Mouse (Mus musculus): ENCODE data around the gene Tpcn2. TPM values are rescaled to one million over a fixed set of nuclear protein-coding genes. Genes with fewer than 3 reads are reported as not detected.

Gene Tpcn2
- total RNA-seq, 2 experiments from 2014 or later = 2.1 to 2.4 TPM

- DNase-seq = no peak
Observed at GRCm38 (mm10) chr7:145154066-145154465, 129.7 kb downstream of the Tpcn2 start.

- no peak for DNase-seq
Observed at GRCm38 (mm10) chr7:145151845-145152244, 132.0 kb downstream of the Tpcn2 start.

- DNase-seq = no peak
Observed at GRCm38 (mm10) chr7:145148902-145149301, 134.9 kb downstream of the Tpcn2 start.

- no peak for DNase-seq
Observed at GRCm38 (mm10) chr7:145147973-145148698, 135.7 kb downstream of the Tpcn2 start.

- DNase-seq = no peak
Observed at GRCm38 (mm10) chr7:145146252-145146930, 137.4 kb downstream of the Tpcn2 start.

GRCm38 (mm10) chr7:145143502-145144070, 140.2 kb downstream of the Tpcn2 start:
- DNase-seq = no peak

- no peak for DNase-seq
Observed at GRCm38 (mm10) chr7:145140656-145141055, 143.2 kb downstream of the Tpcn2 start.

- DNase-seq = no peak
Observed at GRCm38 (mm10) chr7:145139576-145139975, 144.2 kb downstream of the Tpcn2 start.

- DNase-seq = no peak
Observed at GRCm38 (mm10) chr7:145139100-145139499, 144.7 kb downstream of the Tpcn2 start.

- DNase-seq = no peak
Observed at GRCm38 (mm10) chr7:145137871-145138270, 145.9 kb downstream of the Tpcn2 start.

GRCm38 (mm10) chr7:145136831-145137230, 147.0 kb downstream of the Tpcn2 start:
- DNase-seq = no peak

Other genes starting within 250 kb of the Tpcn2 start
- gene 1810010D01Rik, start 75.9 kb downstream of the Tpcn2 start, total RNA-seq (2021) = not detected
- gene Mrgprf, start 16.8 kb upstream of the Tpcn2 start, total RNA-seq (2021) = 1 to 10 TPM; 2.7 to 3.3 TPM
- not detected for gene Mrgprd, start 30.8 kb upstream of the Tpcn2 start, total RNA-seq (2021)